Mouse (Mus musculus) midbrain, embryonic 10.5 days (tissue): Measurements from ENCODE around the gene Grb2. TPM values are rescaled to one million over a fixed set of nuclear protein-coding genes. Genes with fewer than 3 reads are reported as not detected.

Experiments
- DNase-seq: peaks from one replicate; pipeline ENCODE4 v3.0.0-alpha.2; 2017; ENCODE audit warnings: low spot score
- H3K27ac ChIP-seq: fragments of 300-500 bp; sonication (generic); replicated peaks from 2 replicates; pipeline ENCODE4 v1.5.1; 2016; ENCODE audit warnings: mild to moderate bottlenecking
- H3K27me3 ChIP-seq: fragments of 300-500 bp; sonication (generic); 2 replicates; pipeline ENCODE4 v1.6.1; 2016; ENCODE audit warnings: low read depth, mild to moderate bottlenecking; ENCODE audit not compliant: poor library complexity, severe bottlenecking
- H3K36me3 ChIP-seq: fragments of 300-500 bp; sonication (generic); 2 replicates; pipeline ENCODE4 v1.6.1; 2016; ENCODE audit warnings: mild to moderate bottlenecking, moderate library complexity
- H3K4me1 ChIP-seq: fragments of 300-500 bp; sonication (generic); 2 replicates; pipeline ENCODE4 v1.6.1; 2016
- H3K4me3 ChIP-seq: fragments of 300-500 bp; sonication (generic); 2 replicates; pipeline ENCODE4 v1.5.1; 2016; ENCODE audit warnings: mild to moderate bottlenecking, moderate library complexity
- H3K9me3 ChIP-seq: fragments of 300-500 bp; sonication (generic); replicated peaks from 2 replicates; pipeline ENCODE4 v1.6.1; 2016; ENCODE audit warnings: mild to moderate bottlenecking
- WGBS: fragments of 180-500 bp; shearing (Covaris S2); methylation state at CpG from one replicate; pipeline ENCODE4 v1.1.7; 2016; 5-methylcytosine and 5-hydroxymethylcytosine counted together
- polyA plus RNA-seq: library from polyadenylated mRNA; unstranded; fragments of >200 nt; fragmentation: Nextera tagmentation; extraction: Ambion mirVana; gene quantifications from 2 replicates; pipeline ENCODE4 v1.2.1, GENCODE M21; 2016

Gene Grb2
- polyA plus RNA-seq, 1 experiment from 2014 or later, result 81.7 TPM

- no peak overlapping the region for H3K27ac ChIP-seq
These were observed 16.4 kb downstream of the Grb2 start for GRCm38 (mm10) chr11:115691976-115692375.

DNA sequence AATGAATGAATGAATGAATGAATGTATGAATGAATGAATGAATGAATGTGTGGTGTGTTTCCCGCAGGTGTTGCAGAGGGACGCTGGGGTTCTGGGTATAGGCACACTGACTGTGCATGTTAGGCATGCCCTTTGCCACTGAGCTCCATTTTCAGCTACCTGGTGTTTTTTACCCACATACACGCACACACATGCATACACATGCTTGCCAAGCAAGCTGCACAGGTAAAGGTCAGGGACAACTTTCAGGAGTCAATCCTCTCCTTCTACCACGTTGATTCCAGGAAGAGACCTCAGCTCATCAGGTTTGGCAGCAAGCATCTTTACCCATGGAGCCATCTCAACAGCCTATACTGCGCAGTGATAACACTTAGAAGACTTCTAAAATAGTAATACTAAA is 16.9 kb downstream of the Grb2 start:
- Histone ChIP-seq H3K27ac (no peak overlapping the region), H3K36me3 (peaks cover 49% of the 10 kb centered on the region), H3K4me3 (no peak overlapping the region), H3K9me3 (no peaks in the 10 kb centered on the region), H3K27me3 (no peaks in the 10 kb centered on the region), H3K4me1 (no peaks in the 10 kb centered on the region)
- 93% methylated on average over 5 of the region's 5 CpGs for WGBS
- DNase-seq, result no peak

More at GRCm38 (mm10) chr11:115691976-115692375, 16.4 kb downstream of the Grb2 start:
- 95% methylated on average over 2 of the region's 2 CpGs for WGBS
- no peak overlapping the region for H3K4me3 ChIP-seq
- H3K27me3 ChIP-seq, result no peaks in the 10 kb centered on the region
- H3K4me1 ChIP-seq, result no peaks in the 10 kb centered on the region
- H3K9me3 ChIP-seq, result no peaks in the 10 kb centered on the region
- H3K36me3 ChIP-seq, result peaks cover 52% of the 10 kb centered on the region
- DNase-seq, result no peak

GRCm38 (mm10) chr11:115691013-115691412 is 17.4 kb downstream of the Grb2 start:
- peaks cover 45% of the 10 kb centered on the region for H3K36me3 ChIP-seq
- no peaks in the 10 kb centered on the region for H3K27me3 ChIP-seq
- H3K4me3 ChIP-seq, result no peak overlapping the region
- H3K4me1 ChIP-seq, result no peaks in the 10 kb centered on the region
- no peak overlapping the region for H3K27ac ChIP-seq
- 93% methylated on average over 5 of the region's 5 CpGs for WGBS
- no peaks in the 10 kb centered on the region for H3K9me3 ChIP-seq
- DNase-seq, result no peak

GRCm38 (mm10) chr11:115690356-115690755 is 18.0 kb downstream of the Grb2 start:
- no peak overlapping the region for H3K27ac ChIP-seq
- H3K4me3 ChIP-seq, result no peak overlapping the region
- H3K4me1 ChIP-seq, result no peaks in the 10 kb centered on the region
- no peak for DNase-seq
- no peaks in the 10 kb centered on the region for H3K9me3 ChIP-seq
- whole genome bisulfite sequencing, result 94% methylated on average over 5 of the region's 5 CpGs
- H3K36me3 ChIP-seq, result peaks cover 40% of the 10 kb centered on the region
- H3K27me3 ChIP-seq, result no peaks in the 10 kb centered on the region

- peaks cover 41% of the 10 kb centered on the region for H3K36me3 ChIP-seq
- no peaks in the 10 kb centered on the region for H3K27me3 ChIP-seq
- H3K4me3 ChIP-seq, result no peak overlapping the region
- no peaks in the 10 kb centered on the region for H3K9me3 ChIP-seq
- DNase-seq, result no peak
- no peak overlapping the region for H3K27ac ChIP-seq
- 97% methylated on average over 14 of the region's 14 CpGs for WGBS
- no peaks in the 10 kb centered on the region for H3K4me1 ChIP-seq
These were observed 19.1 kb downstream of the Grb2 start for GRCm38 (mm10) chr11:115689137-115689915.

DNA sequence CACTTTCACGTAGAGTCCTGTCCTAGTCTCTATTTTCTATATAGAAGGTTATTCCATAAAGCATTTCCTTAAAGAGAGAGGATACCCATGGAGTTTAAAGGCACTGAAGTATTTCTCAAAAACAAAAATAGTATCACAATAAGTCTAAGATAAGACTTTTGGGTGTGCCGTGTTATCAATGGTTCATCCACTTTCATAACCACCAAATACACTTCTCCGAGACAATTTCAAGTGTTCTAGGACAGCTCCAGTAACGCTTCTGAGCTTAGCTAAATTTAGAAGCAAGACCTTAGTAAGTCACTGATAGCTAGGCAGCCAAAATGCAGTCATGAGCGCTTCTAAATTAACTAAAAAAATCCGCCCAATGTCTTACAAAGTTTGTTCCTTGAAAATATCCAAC is 22.0 kb downstream of the Grb2 start:
- no peaks in the 10 kb centered on the region for H3K4me1 ChIP-seq
- H3K9me3 ChIP-seq, result no peaks in the 10 kb centered on the region
- H3K36me3 ChIP-seq, result peaks cover 67% of the 10 kb centered on the region
- H3K4me3 ChIP-seq, result no peak overlapping the region
- WGBS, result 93% methylated on average over 6 of the region's 6 CpGs
- H3K27ac ChIP-seq, result no peak overlapping the region
- H3K27me3 ChIP-seq, result no peaks in the 10 kb centered on the region
- no peak for DNase-seq

DNA sequence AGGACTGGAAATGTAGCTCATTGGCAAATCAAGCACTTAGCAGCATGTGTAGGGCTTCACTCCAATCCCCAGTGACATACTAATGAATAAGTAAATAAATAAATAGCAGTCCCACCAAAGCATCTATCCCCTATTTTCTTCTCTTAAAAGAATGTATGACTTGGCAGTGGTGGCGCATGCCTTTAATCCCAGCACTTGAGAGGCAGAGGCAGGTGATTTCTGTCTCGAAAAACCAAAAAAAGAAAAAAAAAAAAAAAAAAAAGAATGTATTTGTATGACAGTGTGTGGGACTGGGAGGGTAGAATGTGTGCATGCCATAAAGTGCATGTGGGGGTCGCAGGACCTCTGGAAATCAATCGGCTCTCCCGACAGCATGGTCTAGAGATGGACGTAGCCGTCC is 22.4 kb downstream of the Grb2 start:
- Histone ChIP-seq H3K4me1 (no peaks in the 10 kb centered on the region), H3K36me3 (peaks cover 68% of the 10 kb centered on the region), H3K27me3 (no peaks in the 10 kb centered on the region), H3K9me3 (no peaks in the 10 kb centered on the region), H3K4me3 (no peak overlapping the region), H3K27ac (no peak overlapping the region)
- WGBS, result 93% methylated on average over 7 of the region's 7 CpGs
- no peak for DNase-seq

DNA sequence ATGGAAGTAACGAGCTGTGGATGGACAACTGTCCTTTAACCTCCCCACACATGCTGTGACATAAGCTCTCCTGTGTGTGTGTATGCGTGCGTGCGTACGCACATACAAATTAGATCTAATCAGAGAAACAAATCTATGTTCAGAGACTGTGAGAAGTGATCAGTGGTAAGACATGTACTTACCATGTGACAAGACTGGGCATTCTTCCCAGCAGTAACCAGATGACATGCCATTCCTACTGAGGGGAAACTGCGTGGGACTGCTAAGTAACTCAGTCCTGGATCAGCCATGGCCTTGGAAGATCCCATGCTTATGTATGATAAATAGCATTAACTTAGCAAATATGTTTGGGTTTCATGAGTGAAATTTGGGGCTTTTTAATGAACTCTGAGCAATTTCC is 23.5 kb downstream of the Grb2 start:
- Histone ChIP-seq H3K4me3 (no peak overlapping the region), H3K9me3 (no peaks in the 10 kb centered on the region), H3K36me3 (peaks cover 68% of the 10 kb centered on the region), H3K27ac (no peak overlapping the region), H3K4me1 (no peaks in the 10 kb centered on the region), H3K27me3 (no peaks in the 10 kb centered on the region)
- 97% methylated on average over 6 of the region's 6 CpGs for WGBS
- DNase-seq, result no peak

- Histone ChIP-seq H3K27ac (no peak overlapping the region), H3K27me3 (no peaks in the 10 kb centered on the region), H3K36me3 (peaks cover 66% of the 10 kb centered on the region), H3K9me3 (no peaks in the 10 kb centered on the region), H3K4me1 (no peaks in the 10 kb centered on the region), H3K4me3 (no peak overlapping the region)
- WGBS, result 93% methylated on average over 5 of the region's 5 CpGs
- no peak for DNase-seq
These were observed 25.1 kb downstream of the Grb2 start for GRCm38 (mm10) chr11:115683326-115683725.

DNA sequence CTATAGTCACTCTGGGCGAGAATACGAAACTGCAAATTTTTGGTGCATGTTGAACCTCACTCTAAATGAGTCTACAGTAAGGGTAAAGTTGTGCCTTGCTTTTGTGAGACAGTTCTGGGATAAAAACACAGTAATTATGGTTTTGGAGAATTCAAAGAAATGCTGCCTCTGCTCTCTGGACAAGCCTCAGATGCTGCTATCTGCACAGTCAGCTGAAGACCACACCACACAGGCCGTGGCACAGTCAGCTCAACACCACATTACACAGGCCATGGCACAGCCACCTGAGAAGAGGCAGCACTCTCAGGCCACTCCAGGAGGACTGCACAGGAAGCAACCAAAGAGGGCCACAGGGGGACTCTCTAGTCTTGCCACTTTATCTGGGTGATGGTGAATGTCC is 26.0 kb downstream of the Grb2 start:
- Histone ChIP-seq H3K4me3 (no peak overlapping the region), H3K9me3 (no peaks in the 10 kb centered on the region), H3K27me3 (no peaks in the 10 kb centered on the region), H3K4me1 (no peaks in the 10 kb centered on the region), H3K36me3 (peaks cover 66% of the 10 kb centered on the region), H3K27ac (no peak overlapping the region)
- no peak for DNase-seq
- 94% methylated on average over 3 of the region's 3 CpGs for WGBS

DNA sequence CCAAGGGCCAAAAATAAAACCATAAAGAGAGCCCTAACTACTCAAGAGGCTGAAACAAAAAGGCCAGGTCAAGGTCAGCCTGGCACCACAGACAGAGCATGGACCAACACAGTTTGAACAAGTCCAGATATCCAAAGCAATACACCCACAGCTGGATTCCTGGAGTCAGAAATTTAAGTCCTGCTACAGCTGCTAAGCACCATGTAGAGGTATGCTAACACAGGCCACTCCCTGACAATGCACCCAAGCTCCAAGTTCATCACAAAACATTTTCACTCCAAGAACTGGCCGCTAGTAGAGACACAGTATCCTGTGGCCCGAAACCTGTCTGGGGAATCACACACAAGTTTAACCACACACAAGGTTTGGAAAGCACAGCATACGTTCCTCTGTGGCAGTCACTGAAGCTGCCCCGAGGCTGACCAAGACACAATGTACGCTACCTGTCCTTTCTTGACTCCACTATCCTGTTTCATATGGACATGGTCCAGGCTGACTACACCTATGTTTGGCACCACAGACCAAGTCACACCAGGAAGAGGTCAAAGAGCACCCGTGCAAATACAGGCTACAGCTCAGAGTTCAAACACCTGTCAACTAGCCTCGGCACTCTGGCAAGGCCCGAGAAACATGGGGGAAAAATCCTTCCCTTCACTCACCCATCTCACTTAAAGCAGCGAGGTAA is 28.7 kb downstream of the Grb2 start:
- 94% methylated on average over 9 of the region's 9 CpGs for WGBS
- H3K9me3 ChIP-seq, result no peaks in the 10 kb centered on the region
- H3K36me3 ChIP-seq, result peaks cover 72% of the 10 kb centered on the region
- no peak overlapping the region for H3K27ac ChIP-seq
- H3K27me3 ChIP-seq, result no peaks in the 10 kb centered on the region
- H3K4me1 ChIP-seq, result no peaks in the 10 kb centered on the region
- H3K4me3 ChIP-seq, result no peak overlapping the region
- DNase-seq, result no peak

GRCm38 (mm10) chr11:115678861-115679260 is 29.5 kb downstream of the Grb2 start:
- Histone ChIP-seq H3K36me3 (peaks cover 67% of the 10 kb centered on the region), H3K27ac (no peak overlapping the region)
- DNase-seq, result no peak

DNA sequence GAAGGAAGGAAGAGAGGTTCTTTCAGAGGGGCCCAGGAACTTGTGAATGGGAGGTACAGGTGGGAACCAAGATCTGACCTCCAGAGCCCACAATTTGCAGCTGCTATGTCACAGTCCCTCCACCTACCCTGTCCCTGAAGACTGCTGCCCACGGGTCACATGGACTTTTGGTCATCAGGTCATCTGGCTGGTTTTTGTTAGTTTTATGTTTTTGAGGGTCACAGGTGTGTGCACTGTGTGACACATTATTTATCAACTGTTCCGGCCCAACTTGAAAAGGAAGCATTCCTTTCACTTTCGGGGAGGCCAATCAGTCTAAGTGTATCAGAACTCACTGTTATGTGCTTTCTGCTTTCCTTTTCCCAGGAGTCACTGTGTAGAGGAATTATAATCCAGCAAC is 30.9 kb downstream of the Grb2 start:
- Histone ChIP-seq H3K36me3 (peaks cover 53% of the 10 kb centered on the region), H3K4me3 (no peak overlapping the region), H3K4me1 (no peaks in the 10 kb centered on the region), H3K27me3 (no peaks in the 10 kb centered on the region), H3K27ac (no peak overlapping the region), H3K9me3 (no peaks in the 10 kb centered on the region)
- DNase-seq, result no peak
- 95% methylated on average over 3 of the region's 3 CpGs for WGBS

More at GRCm38 (mm10) chr11:115678861-115679260, 29.5 kb downstream of the Grb2 start:
- WGBS, result 95% methylated on average over 6 of the region's 6 CpGs
- Histone ChIP-seq H3K4me1 (no peaks in the 10 kb centered on the region), H3K27me3 (no peaks in the 10 kb centered on the region), H3K4me3 (no peak overlapping the region), H3K9me3 (no peaks in the 10 kb centered on the region)
